Mouse (Mus musculus) heart, postnatal 0 days (tissue): ENCODE results near the gene Dhx40.

ENCODE experiments used
- CTCF ChIP-seq: IDR thresholded peaks from 2 replicates; pipeline ENCODE4 v1.5.1; 2016; ENCODE audit warnings: antibody characterized with exemption, control low read depth, low read depth
- EP300 ChIP-seq: IDR thresholded peaks from 2 replicates; pipeline ENCODE4 v1.6.1; 2016; ENCODE audit warnings: antibody characterized with exemption, low read depth

GRCm38 (mm10) chr11:86759886-86760285 lies 47.7 kb downstream of the Dhx40 start:
- TF ChIP-seq EP300, result no peak
- TF ChIP-seq CTCF, result no peak
